Mouse (Mus musculus) urinary bladder, postnatal 10 days (tissue): ENCODE data around the gene Grin2a.
"Not testable (repeated sequence)": the region's sequence is repeated elsewhere in the genome, so short reads cannot be mapped to it uniquely, and the experiment has no call there.

ENCODE experiments used
- DNase-seq: peaks from one replicate; pipeline ENCODE4 v3.0.0; 2022; ENCODE audit warnings: low spot score

Grin2a gene

DNA sequence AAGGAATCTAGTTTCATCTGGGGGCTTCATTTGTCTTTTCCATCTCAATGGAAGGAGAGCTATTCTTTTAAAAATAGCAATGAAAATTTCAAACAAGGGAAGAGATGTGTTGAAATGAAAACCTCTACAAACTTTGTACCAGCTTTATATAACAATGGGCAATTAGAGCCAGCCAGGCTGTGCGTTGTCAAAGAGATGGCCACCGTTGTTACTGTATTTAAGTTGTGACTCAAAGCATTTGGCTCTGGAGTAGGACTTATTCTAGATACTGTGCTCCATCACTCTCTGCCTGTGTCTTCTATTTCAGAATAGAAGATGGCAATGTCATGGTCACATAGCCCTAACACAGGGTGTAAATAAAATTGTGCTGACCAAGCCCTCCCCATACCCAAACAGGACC, 371.0 kb downstream of the Grin2a start:
- no peak for DNase-seq

GRCm38 (mm10) chr16:9618206-9618605, 377.2 kb downstream of the Grin2a start:
- no peak for DNase-seq

DNA sequence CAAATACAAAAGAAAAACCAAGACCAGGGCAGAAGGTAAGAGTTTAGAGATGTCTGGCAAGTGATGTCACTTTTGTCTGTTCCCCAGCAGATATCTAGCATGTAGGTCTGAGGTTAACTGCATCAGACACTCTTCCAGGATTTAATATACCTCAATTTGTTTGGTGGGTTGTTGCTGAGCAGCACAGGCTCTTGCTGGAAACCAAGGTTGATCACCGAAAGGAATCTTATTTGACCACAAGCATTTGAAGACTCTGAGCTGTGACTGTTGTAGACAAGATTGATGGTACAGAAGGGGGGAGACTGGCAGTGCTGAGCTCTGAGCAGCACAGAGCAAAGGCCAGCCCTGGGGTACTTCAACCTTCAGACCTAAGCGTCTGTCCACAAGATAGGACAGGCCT, 378.1 kb downstream of the Grin2a start:
- DNase-seq = no peak

DNA sequence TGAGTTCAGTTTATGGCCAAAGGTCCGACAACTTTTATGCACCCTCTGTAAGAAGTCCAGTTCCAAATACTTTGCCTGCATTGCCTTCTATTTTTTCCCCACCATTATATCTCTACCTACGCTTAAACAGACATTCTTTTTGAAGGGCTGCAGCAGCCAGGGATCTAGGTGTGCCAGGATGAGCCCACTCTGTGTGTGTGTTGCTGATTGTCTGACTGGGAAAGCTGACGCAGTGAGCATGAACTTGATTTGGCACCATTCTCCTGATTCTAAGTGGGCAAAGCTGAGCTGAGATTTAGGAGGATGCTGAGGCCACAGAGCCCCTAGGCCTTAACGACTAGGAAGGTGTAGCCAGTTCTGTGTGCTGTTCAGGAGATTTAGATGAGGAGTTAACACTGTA, 378.6 kb downstream of the Grin2a start:
- DNase-seq = no peak

GRCm38 (mm10) chr16:9612596-9612995, 382.8 kb downstream of the Grin2a start:
- DNase-seq = not testable (repeated sequence)

DNA sequence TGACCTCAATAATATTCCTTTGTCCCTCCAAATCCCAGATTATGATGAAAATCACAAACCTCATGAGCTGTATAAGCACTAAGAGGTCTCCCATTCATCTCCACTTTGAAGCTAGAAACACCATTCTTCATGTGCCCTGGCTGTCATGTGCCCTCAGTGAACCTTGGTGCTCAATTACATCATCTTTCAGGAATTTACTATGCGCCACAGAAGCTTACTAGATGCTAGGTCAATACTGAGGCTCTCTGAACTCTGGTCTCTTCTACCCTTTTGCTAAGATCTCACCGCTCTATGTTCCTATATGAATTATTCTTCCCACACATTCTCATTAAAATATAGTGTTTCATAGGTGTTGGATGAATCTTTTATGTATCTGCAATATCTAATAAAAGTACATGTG, 387.9 kb downstream of the Grin2a start:
- no peak for DNase-seq

DNA sequence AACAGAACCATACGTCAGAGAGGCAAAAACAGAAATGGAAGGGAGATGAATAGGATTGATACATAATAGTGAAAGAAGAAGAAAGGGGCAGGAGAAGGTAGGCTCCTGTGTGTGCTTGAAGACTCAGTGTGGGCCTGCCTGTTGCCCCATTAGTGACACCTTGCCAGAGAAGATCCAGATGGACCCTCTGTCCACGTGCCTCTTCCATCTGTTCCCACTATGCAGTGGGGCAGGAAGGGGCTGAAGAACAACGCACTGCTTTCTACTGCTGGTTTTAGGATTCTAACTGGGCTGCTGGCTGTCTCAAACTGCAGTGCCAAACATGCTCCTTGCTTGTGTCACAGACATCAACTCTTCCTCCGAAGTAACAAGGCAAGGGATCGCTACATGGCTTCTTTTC, 391.4 kb downstream of the Grin2a start:
- no peak for DNase-seq

- DNase-seq = no peak
Measured at GRCm38 (mm10) chr16:9602579-9602978, 392.8 kb downstream of the Grin2a start.

DNA sequence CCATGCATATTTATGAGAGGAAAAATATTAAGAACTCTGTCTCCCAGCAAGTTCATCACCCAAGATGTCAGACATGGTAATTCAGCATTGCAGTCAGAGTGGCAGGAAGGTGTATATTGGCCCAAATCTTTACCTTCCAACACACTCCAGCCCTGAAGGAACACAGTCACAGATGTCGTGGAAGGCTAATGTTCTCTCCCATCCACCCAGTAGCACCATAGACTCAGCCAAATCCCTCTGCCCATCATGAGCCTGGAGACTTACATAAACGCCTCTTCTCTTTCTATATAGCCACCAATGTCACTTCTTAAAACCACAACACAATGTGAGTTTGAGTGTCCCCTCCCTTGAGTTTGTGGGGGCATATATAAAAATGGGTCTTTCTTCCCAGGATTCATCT, 406.2 kb downstream of the Grin2a start:
- DNase-seq = no peak

GRCm38 (mm10) chr16:9588431-9588830, 406.9 kb downstream of the Grin2a start:
- no peak for DNase-seq

- DNase-seq = no peak
Measured at GRCm38 (mm10) chr16:9583981-9584380, 411.4 kb downstream of the Grin2a start.

DNA sequence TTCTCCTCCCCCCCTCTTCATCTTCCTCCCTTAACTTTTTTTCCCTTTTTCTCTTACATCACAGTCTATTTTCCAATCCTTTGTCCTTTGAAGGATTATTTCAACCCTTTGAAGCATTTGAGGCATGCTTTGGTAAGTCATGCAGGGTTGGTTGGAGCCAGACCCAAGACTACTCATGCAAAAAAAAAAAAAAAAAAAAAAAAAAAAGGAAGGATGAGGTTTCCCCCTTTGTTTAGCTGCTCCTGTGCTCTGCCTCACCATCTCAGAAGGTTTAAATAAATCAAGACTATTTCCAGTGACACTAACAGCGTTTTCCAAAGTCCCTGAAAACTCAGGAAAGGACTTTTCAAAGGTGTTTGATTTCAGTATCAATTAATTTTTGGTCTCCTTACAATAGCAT, 423.6 kb downstream of the Grin2a start:
- no peak for DNase-seq

DNA sequence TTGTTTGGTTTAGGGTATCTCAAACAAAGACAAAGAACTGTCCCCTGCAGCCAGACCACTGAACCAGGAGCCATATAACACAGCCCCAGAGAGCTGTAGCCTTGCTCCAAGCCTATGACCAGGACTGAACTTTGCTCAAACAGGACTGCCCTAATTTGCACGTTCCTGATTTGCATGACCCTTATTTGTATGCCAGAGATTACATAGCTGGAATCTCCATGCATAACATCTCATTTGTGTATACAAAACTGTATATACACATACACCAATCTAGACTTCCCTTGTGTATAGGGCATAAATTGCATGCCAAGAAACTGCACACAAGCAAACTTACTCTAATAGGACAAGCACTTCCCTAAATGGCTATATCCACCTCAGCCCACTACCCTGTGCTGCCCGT, 428.1 kb downstream of the Grin2a start:
- no peak for DNase-seq

DNA sequence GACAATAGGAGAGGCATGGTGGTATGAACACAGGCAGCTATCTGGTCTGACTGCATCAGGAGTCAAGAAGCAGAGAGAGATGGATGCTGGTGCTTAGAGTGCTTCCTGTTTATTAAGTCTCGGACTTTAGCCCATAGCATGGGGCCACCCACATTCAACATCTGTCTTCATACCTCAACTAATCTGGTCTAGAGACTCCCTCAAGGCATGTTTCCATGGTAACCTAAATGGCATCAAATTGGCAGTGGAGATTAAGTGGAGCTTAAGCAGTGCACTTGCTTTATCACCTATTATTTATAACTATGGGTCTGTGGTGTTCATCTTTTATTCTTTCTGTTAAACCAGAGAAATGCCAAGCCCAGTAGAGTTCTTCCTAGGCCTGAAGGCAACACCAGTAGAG, 433.5 kb downstream of the Grin2a start:
- no peak for DNase-seq

- DNase-seq = no peak
Measured at GRCm38 (mm10) chr16:9535196-9535595, 460.2 kb downstream of the Grin2a start.

GRCm38 (mm10) chr16:9533564-9534332, 461.6 kb downstream of the Grin2a start:
- DNase-seq = no peak

- no peak for DNase-seq
Measured at GRCm38 (mm10) chr16:9532843-9533532, 462.4 kb downstream of the Grin2a start.

GRCm38 (mm10) chr16:9527214-9527613, 468.1 kb downstream of the Grin2a start:
- no peak for DNase-seq

DNA sequence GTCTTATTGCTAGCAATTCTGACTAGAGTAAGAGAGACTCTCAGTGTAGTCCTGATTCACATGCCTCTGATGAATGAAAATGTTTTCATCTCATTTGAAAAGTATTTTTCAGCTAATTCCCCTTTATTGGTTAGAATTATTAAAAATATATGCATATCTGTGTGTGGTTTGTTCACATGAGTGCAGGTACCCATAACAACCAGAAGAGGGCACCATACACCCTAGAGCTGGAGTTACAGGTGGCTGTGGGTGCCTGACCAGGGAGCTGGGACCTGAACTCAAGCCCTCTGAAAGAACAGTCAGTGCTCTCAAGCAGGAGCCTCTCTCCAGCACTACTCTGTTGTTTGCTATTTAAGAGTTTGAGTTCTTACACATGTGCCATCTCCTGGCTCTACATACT, 472.0 kb downstream of the Grin2a start:
- DNase-seq = no peak
